Comparison of ENCODE assay signal across 8 mouse cellular contexts in the genomic region with DNA sequence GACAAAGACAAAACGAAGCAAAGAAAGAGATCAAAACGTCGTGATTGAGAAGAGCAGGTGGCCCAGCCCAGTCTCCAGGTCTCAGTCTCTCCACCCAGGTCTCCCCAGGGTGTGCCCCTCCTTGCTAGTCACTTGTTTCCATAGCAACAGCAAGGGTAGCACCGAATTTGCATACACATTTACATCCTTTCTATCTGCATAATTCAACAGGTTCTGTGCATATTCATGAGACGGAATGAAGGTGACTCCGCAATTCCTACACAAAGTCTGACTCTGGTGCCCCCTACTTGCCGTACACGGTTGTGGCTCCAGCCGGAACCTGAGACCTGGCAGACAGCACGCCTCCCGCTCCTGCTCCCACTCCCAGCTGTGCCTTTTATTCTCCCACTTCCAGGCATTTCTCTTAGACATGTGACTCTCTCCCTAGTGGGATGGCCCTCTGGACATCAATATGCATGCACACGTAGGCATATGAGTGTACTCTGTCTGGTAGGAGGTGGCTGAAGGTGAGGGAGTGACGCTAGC. TPM values are rescaled to one million over a fixed set of nuclear protein-coding genes. Genes with fewer than 3 reads are reported as not detected.
DNase-seq lines count a peak whose midpoint lies in the region; ATAC-seq and TF ChIP-seq lines count a peak whose summit lies in the region.

No protein-coding gene starts in this region.

- peak; percentile 36 for ATAC-seq in embryonic facial prominence, embryonic 15.5 days (ENCODE audit: insufficient number of reproducible peaks, low FRiP score, low TSS enrichment, low read depth)
- ATAC-seq in heart, embryonic 16.5 days (replicated peaks; ENCODE audit: extremely low read depth, insufficient read depth, low FRiP score) = peak; percentile 46; the same call in 1 of the 2 replicates
- ATAC-seq in neural tube, embryonic 15.5 days (ENCODE audit: low FRiP score) = peak; percentile 76

- DNase-seq in ES-E14 (ENCODE audit: low read depth, low spot score) = peak; percentile 84
- peak; percentile 81 for DNase-seq in kidney, postnatal 14 days
- DNase-seq in lung, adult 2 months = peak; percentile 59
- DNase-seq in thymus, postnatal 36 days = peak; percentile 73 to 76

- in situ Hi-C loops in ES-E14 (cut with MboI; ENCODE audit: low sequenced_read_pairs in 2 of 2, unreplicated experiment in 2 of 2) = loop anchor here (10.0 to 25.0 kb wide), 2 partner anchors 145 to 152 kb away; a partner anchor contains a TSS

- H3K27me3 ChIP-seq in embryonic facial prominence, embryonic 15.5 days = peaks cover 10% of the 10 kb centered on the region; the same call in 1 of the 2 replicates
- H3K27me3 ChIP-seq in heart, embryonic 16.5 days (ENCODE audit: control insufficient read depth, insufficient read depth, low read length) = peaks cover 3% of the 10 kb centered on the region; the same call in 1 of the 2 replicates
- peaks cover 8% of the 10 kb centered on the region; the same call in 1 of the 2 replicates for H3K27me3 ChIP-seq in neural tube, embryonic 15.5 days (replicated peaks)

- peak overlapping the region; percentile 1; the same call in 1 of the 2 replicates for H3K4me2 ChIP-seq in embryonic facial prominence, embryonic 15.5 days (replicated peaks)
- peak overlapping the region; percentile 12; the same call in 1 of the 2 replicates for H3K4me2 ChIP-seq in heart, embryonic 16.5 days (ENCODE audit: low read depth, low read length)
- peak overlapping the region; percentile 45 for H3K4me2 ChIP-seq in neural tube, embryonic 15.5 days

- WGBS in embryonic facial prominence, embryonic 15.5 days = 4% methylated on average over 13 of the region's 13 CpGs
- WGBS in heart, embryonic 16.5 days = 4% methylated on average over 13 of the region's 13 CpGs
- 5% methylated on average over 13 of the region's 13 CpGs for WGBS in lung, adult 2 months
- 1% methylated on average over 13 of the region's 13 CpGs for WGBS in neural tube, embryonic 15.5 days

- no peak overlapping the region for H3K27ac ChIP-seq in ES-E14 (ENCODE audit: insufficient read depth, low read depth, low read length, poor library complexity, severe bottlenecking)
- H3K27ac ChIP-seq in bone marrow macrophage, adult 2 months (ENCODE audit: insufficient read depth, low read depth, low read length) = no peak overlapping the region
- no peak overlapping the region for H3K27ac ChIP-seq in embryonic facial prominence, embryonic 15.5 days (replicated peaks)
- no peak overlapping the region for H3K27ac ChIP-seq in heart, embryonic 16.5 days (ENCODE audit: low read length)
- peak overlapping the region; percentile 48 for H3K27ac ChIP-seq in neural tube, embryonic 15.5 days (replicated peaks)

- no peak overlapping the region for H3K4me3 ChIP-seq in ES-E14 (ENCODE audit: insufficient read depth in 1 of 2, low read depth in 1 of 2, low read length in 2 of 2, poor library complexity in 1 of 2, severe bottlenecking in 1 of 2)
- H3K4me3 ChIP-seq in bone marrow macrophage, adult 2 months (ENCODE audit: insufficient read depth, low read length) = no peak overlapping the region
- no peak overlapping the region for H3K4me3 ChIP-seq in embryonic facial prominence, embryonic 15.5 days (replicated peaks)
- no peak overlapping the region for H3K4me3 ChIP-seq in heart, embryonic 16.5 days (ENCODE audit: low read length)
- H3K4me3 ChIP-seq in lung, adult 2 months (replicated peaks; ENCODE audit: extremely low read depth, low read depth, low read length) = no peak overlapping the region
- H3K4me3 ChIP-seq in neural tube, embryonic 15.5 days (replicated peaks) = no peak overlapping the region

- TF ChIP-seq POLR2A in bone marrow macrophage, adult 2 months (IDR thresholded peaks at IDR 0.05; ENCODE audit: borderline replicate concordance, low read depth, low read length) = no peak
- TF ChIP-seq POLR2A in lung, adult 2 months (IDR thresholded peaks at IDR 0.05; ENCODE audit: borderline replicate concordance, extremely low read depth, low read depth, low read length) = no peak

- peak; percentile 50; the same call in 1 of the 2 replicates for TF ChIP-seq CTCF in bone marrow macrophage, adult 2 months (IDR thresholded peaks at IDR 0.05; ENCODE audit: low read depth, low read length)
- TF ChIP-seq CTCF in lung, adult 2 months (IDR thresholded peaks at IDR 0.05; ENCODE audit: insufficient read depth, low read length) = peak; percentile 64

- peaks cover 7% of the 10 kb centered on the region; the same call in 1 of the 2 replicates for H3K36me3 ChIP-seq in ES-E14 (ENCODE audit: control insufficient read depth, insufficient read depth, low read length, poor library complexity, severe bottlenecking)
- H3K36me3 ChIP-seq in embryonic facial prominence, embryonic 15.5 days = no peaks in the 10 kb centered on the region
- no peaks in the 10 kb centered on the region; the same call in 1 of the 2 replicates for H3K36me3 ChIP-seq in heart, embryonic 16.5 days (ENCODE audit: control insufficient read depth, insufficient read depth)
- H3K36me3 ChIP-seq in neural tube, embryonic 15.5 days = no peaks in the 10 kb centered on the region

- peaks cover 0 to 24% of the 10 kb centered on the region in 2 experiments; a peak in 2 of 4 replicates for H3K4me1 ChIP-seq in ES-E14 (ENCODE audit: control insufficient read depth in 2 of 2, insufficient read depth in 2 of 2, low read length in 2 of 2, poor library complexity in 1 of 2)
- peaks cover 2% of the 10 kb centered on the region for H3K4me1 ChIP-seq in bone marrow macrophage, adult 2 months (ENCODE audit: control insufficient read depth, insufficient read depth, low read length)
- peaks cover 51% of the 10 kb centered on the region for H3K4me1 ChIP-seq in embryonic facial prominence, embryonic 15.5 days
- peaks cover 19% of the 10 kb centered on the region for H3K4me1 ChIP-seq in heart, embryonic 16.5 days (ENCODE audit: control insufficient read depth, insufficient read depth, low read length)
- H3K4me1 ChIP-seq in lung, adult 2 months (ENCODE audit: control insufficient read depth, insufficient read depth, low read length) = peaks cover 5% of the 10 kb centered on the region
- H3K4me1 ChIP-seq in neural tube, embryonic 15.5 days = peaks cover 38% of the 10 kb centered on the region

- H3K9me3 ChIP-seq in ES-E14 (ENCODE audit: control insufficient read depth, insufficient read depth, low read depth, low read length) = no peaks in the 10 kb centered on the region
- H3K9me3 ChIP-seq in embryonic facial prominence, embryonic 15.5 days (replicated peaks) = no peaks in the 10 kb centered on the region
- H3K9me3 ChIP-seq in heart, embryonic 16.5 days (replicated peaks; ENCODE audit: control insufficient read depth, low read length) = no peaks in the 10 kb centered on the region
- H3K9me3 ChIP-seq in neural tube, embryonic 15.5 days (replicated peaks) = no peaks in the 10 kb centered on the region

- no peak overlapping the region for H3K9ac ChIP-seq in ES-E14 (ENCODE audit: insufficient read depth, low read depth, low read length, poor library complexity, severe bottlenecking)
- no peak overlapping the region for H3K9ac ChIP-seq in embryonic facial prominence, embryonic 15.5 days
- no peak overlapping the region for H3K9ac ChIP-seq in heart, embryonic 16.5 days (ENCODE audit: low read length)
- peak overlapping the region; percentile 26 for H3K9ac ChIP-seq in neural tube, embryonic 15.5 days (replicated peaks)

RNA-seq across cellular contexts. Expression of a gene that starts 6.3 kb away (rescaled TPM):
- 56.8 and 67.7 TPM in 2 replicates for total RNA-seq in ES-E14 (2012; rRNA removed)
- 19.1 and 20.0 TPM in 2 replicates for polyA plus RNA-seq in bone marrow macrophage, adult 2 months (2012; ENCODE audit: insufficient read depth, insufficient read length, missing spikeins)
- polyA plus RNA-seq in embryonic facial prominence, embryonic 15.5 days (2015; fragmentation: Nextera tagmentation; extraction: Ambion mirVana) = 70.0 and 79.8 TPM in 2 replicates
- 46.1 and 48.4 TPM in 2 replicates for polyA plus RNA-seq in heart, embryonic 16.5 days (2015; fragmentation: Nextera tagmentation; extraction: Ambion mirVana)
- polyA plus RNA-seq in lung, adult 2 months (2012; rRNA removed) = 42.8 and 44.3 TPM in 2 replicates
- polyA plus RNA-seq in neural tube, embryonic 15.5 days (2015; fragmentation: Nextera tagmentation; extraction: Ambion mirVana) = 59.3 and 61.1 TPM in 2 replicates

RNA-seq across cellular contexts. Expression of a gene that starts 7.3 kb away (rescaled TPM):
- total RNA-seq in ES-E14 (2012; rRNA removed) = 13.5 and 20.9 TPM in 2 replicates
- polyA plus RNA-seq in bone marrow macrophage, adult 2 months (2012; ENCODE audit: insufficient read depth, insufficient read length, missing spikeins) = 36.8 and 43.2 TPM in 2 replicates
- polyA plus RNA-seq in embryonic facial prominence, embryonic 15.5 days (2015; fragmentation: Nextera tagmentation; extraction: Ambion mirVana) = 407 and 429 TPM in 2 replicates
- 134 and 142 TPM in 2 replicates for polyA plus RNA-seq in heart, embryonic 16.5 days (2015; fragmentation: Nextera tagmentation; extraction: Ambion mirVana)
- polyA plus RNA-seq in lung, adult 2 months (2012; rRNA removed) = 107 and 109 TPM in 2 replicates
- 52.6 and 56.6 TPM in 2 replicates for polyA plus RNA-seq in neural tube, embryonic 15.5 days (2015; fragmentation: Nextera tagmentation; extraction: Ambion mirVana)

RNA-seq across cellular contexts. Expression of a gene that starts 10.2 kb away (rescaled TPM):
- 17.0 and 19.9 TPM in 2 replicates for total RNA-seq in ES-E14 (2012; rRNA removed)
- not detected in 2 replicates for polyA plus RNA-seq in bone marrow macrophage, adult 2 months (2012; ENCODE audit: insufficient read depth, insufficient read length, missing spikeins)
- 16.2 and 19.0 TPM in 2 replicates for polyA plus RNA-seq in embryonic facial prominence, embryonic 15.5 days (2015; fragmentation: Nextera tagmentation; extraction: Ambion mirVana)
- polyA plus RNA-seq in heart, embryonic 16.5 days (2015; fragmentation: Nextera tagmentation; extraction: Ambion mirVana) = 1.5 and 2.0 TPM in 2 replicates
- polyA plus RNA-seq in lung, adult 2 months (2012; rRNA removed) = 10.5 and 14.0 TPM in 2 replicates
- 23.1 and 27.2 TPM in 2 replicates for polyA plus RNA-seq in neural tube, embryonic 15.5 days (2015; fragmentation: Nextera tagmentation; extraction: Ambion mirVana)

RNA-seq across cellular contexts. Expression of a gene that starts 15.9 kb away (rescaled TPM):
- 87.0 and 90.9 TPM in 2 replicates for total RNA-seq in ES-E14 (2012; rRNA removed)
- 75.2 and 75.7 TPM in 2 replicates for polyA plus RNA-seq in bone marrow macrophage, adult 2 months (2012; ENCODE audit: insufficient read depth, insufficient read length, missing spikeins)
- 139 and 146 TPM in 2 replicates for polyA plus RNA-seq in embryonic facial prominence, embryonic 15.5 days (2015; fragmentation: Nextera tagmentation; extraction: Ambion mirVana)
- 137 and 141 TPM in 2 replicates for polyA plus RNA-seq in heart, embryonic 16.5 days (2015; fragmentation: Nextera tagmentation; extraction: Ambion mirVana)
- 44.3 and 45.0 TPM in 2 replicates for polyA plus RNA-seq in lung, adult 2 months (2012; rRNA removed)
- 271 and 320 TPM in 2 replicates for polyA plus RNA-seq in neural tube, embryonic 15.5 days (2015; fragmentation: Nextera tagmentation; extraction: Ambion mirVana)

RNA-seq across cellular contexts. Expression of a gene that starts 23.9 kb away (rescaled TPM):
- total RNA-seq in ES-E14 (2012; rRNA removed) = 0.11 TPM in 1 of 2 replicates, not detected in the other
- polyA plus RNA-seq in bone marrow macrophage, adult 2 months (2012; ENCODE audit: insufficient read depth, insufficient read length, missing spikeins) = not detected in 2 replicates
- 0.12 and 0.16 TPM in 2 replicates for polyA plus RNA-seq in embryonic facial prominence, embryonic 15.5 days (2015; fragmentation: Nextera tagmentation; extraction: Ambion mirVana)
- polyA plus RNA-seq in heart, embryonic 16.5 days (2015; fragmentation: Nextera tagmentation; extraction: Ambion mirVana) = not detected in 2 replicates
- not detected in 2 replicates for polyA plus RNA-seq in lung, adult 2 months (2012; rRNA removed)
- polyA plus RNA-seq in neural tube, embryonic 15.5 days (2015; fragmentation: Nextera tagmentation; extraction: Ambion mirVana) = 1.1 and 1.6 TPM in 2 replicates
